Mouse (Mus musculus): ENCODE measurements around the gene Ip6k1.
A peak's percentile ranks its signal among the peaks of the same experiment; 100 is the strongest.

GRCm38 (mm10) chr9:107963700-107964099 lies 38.6 kb upstream of the Ip6k1 start:
- TF ChIP-seq CTCF (IDR thresholded peaks at IDR 0.05): peak; percentile 96
- no peak for TF ChIP-seq EP300 (IDR thresholded peaks at IDR 0.05)
